Mouse (Mus musculus): ENCODE data around the gene Dlgap3.

DNA sequence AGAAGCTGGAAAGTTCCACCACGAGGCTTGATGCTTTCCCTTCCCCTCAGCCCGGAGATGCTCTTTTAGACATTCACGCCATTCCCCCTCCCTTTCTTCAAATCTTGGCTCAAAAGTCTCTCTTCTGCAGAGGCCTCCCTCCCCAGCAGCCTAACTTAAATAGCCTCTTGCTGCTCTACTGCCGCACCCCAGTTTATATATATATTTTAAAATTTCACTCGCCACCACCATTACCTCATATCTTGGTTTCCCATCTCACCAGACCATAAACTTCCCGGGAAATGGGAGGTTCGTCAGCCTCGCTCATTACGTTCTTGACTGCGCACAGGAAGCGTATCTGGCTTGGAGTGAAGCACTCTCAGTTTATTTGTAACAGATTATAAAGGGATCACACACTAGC is 9.0 kb downstream of the Dlgap3 start:
- no peak for TF ChIP-seq CTCF (IDR thresholded peaks at IDR 0.05; ENCODE audit: insufficient read depth, low read length)
- no peak for TF ChIP-seq POLR2A (IDR thresholded peaks at IDR 0.05; ENCODE audit: borderline replicate concordance, extremely low read depth, low read depth, low read length)

Measured in lung, adult 2 months (tissue).